Mouse (Mus musculus): ENCODE data around the gene Defa32. TPM values are rescaled to one million over a fixed set of nuclear protein-coding genes. Genes with fewer than 3 reads are reported as not detected.
"Not testable (repeated sequence)": the region's sequence is repeated elsewhere in the genome, so short reads cannot be mapped to it uniquely, and the experiment has no call there.

The Defa32 gene
- total RNA-seq (2021): not detected

DNA sequence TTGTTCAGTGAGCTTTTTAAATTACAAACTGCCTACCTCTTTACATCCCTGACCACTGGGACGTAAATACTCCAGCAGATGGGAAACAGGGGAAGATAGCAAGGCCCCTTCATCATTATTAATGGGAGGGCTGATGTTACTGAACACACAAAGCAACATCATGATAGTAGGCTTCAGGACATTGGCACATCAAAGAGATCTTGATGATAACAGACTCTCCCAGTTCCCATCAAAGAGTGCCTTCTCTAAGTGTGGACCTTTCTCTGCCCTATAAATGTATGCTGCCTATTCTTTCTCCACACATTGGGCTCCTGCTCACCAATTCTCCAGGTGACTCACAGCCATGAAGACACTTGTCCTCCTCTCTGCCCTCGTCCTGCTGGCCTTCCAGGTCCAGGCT, at the start of gene Defa32:
Gene Defa32 (plus strand): TSS at position 301 of the 400 bp plus-strand sequence.
- intact Hi-C loops (cut with DNase I); DNase-seq (ENCODE audit: low spot score in 2 of 2): not testable (repeated sequence)

DNA sequence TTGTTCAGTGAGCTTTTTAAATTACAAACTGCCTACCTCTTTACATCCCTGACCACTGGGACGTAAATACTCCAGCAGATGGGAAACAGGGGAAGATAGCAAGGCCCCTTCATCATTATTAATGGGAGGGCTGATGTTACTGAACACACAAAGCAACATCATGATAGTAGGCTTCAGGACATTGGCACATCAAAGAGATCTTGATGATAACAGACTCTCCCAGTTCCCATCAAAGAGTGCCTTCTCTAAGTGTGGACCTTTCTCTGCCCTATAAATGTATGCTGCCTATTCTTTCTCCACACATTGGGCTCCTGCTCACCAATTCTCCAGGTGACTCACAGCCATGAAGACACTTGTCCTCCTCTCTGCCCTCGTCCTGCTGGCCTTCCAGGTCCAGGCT, 19.9 kb upstream of the Defa32 start, which contains the start of gene Defa20:
Gene Defa20 (plus strand): TSS at position 301 of the 400 bp plus-strand sequence.
- DNase-seq (ENCODE audit: low spot score in 2 of 2); intact Hi-C loops (cut with DNase I): not testable (repeated sequence)

DNA sequence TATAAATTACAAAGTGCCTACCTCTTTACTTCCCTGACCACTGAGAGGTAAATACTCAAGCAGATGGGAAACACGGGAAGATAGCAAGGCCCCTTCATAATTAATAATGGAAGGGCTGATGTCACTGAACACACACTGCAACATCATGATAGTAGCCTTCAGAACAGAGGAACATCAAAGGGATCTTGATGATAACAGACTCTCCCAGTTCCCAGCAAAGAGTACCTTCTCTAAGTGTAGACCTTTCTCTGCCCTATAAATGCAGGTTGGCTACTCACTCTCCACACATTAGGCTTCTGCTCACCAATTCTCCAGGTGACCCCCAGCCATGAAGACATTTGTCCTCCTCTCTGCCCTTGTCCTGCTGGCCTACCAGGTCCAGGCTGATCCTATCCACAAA, 36.3 kb downstream of the Defa32 start, which contains the start of gene Defa37:
Gene Defa37 (plus strand): TSS at position 301 of the 400 bp plus-strand sequence.
- DNase-seq (ENCODE audit: low spot score in 2 of 2); intact Hi-C loops (cut with DNase I): not testable (repeated sequence)

Other genes with a start within 250 kb of the Defa32 start
- gene Defa27, start 213.5 kb upstream of the Defa32 start, total RNA-seq (2021): not detected
- gene Defa29, start 202.0 kb upstream of the Defa32 start, total RNA-seq (2021): not detected
- not detected for gene Defa2, start 150.5 kb upstream of the Defa32 start, total RNA-seq (2021)
- not detected for gene Defa33, start 137.2 kb upstream of the Defa32 start, total RNA-seq (2021)
- not detected for gene Defa36, start 101.6 kb upstream of the Defa32 start, total RNA-seq (2021)
- not detected for gene Gm7849, start 72.5 kb upstream of the Defa32 start, total RNA-seq (2021)
- not detected for gene Defa20, start 19.8 kb upstream of the Defa32 start, total RNA-seq (2021)
- gene Defa37, start 36.4 kb downstream of the Defa32 start, total RNA-seq (2021): not detected
- gene Defa28, start 54.0 kb downstream of the Defa32 start, total RNA-seq (2021): not detected
- not detected for gene Gm7861, start 65.5 kb downstream of the Defa32 start, total RNA-seq (2021)
- gene Defa26, start 89.2 kb downstream of the Defa32 start, total RNA-seq (2021): not detected
- gene Defa17, start 126.7 kb downstream of the Defa32 start, total RNA-seq (2021): not detected
- gene Defa34, start 136.8 kb downstream of the Defa32 start, total RNA-seq (2021): not detected
- not detected for gene AY761184, start 174.6 kb downstream of the Defa32 start, total RNA-seq (2021)
- not detected for gene Defa24, start 205.5 kb downstream of the Defa32 start, total RNA-seq (2021)